Mouse (Mus musculus) retina, embryonic 14.5 days (tissue): Measurements from ENCODE around the gene Gpr137c.

ENCODE experiments used
- DNase-seq: peaks from one replicate; pipeline ENCODE4 v3.0.0-alpha.2; 2015; ENCODE audit warnings: low spot score

Gene Gpr137c

GRCm38 (mm10) chr14:45291608-45292007 is 72.1 kb downstream of the Gpr137c start:
- DNase-seq: no peak

GRCm38 (mm10) chr14:45303939-45304338 is 84.4 kb downstream of the Gpr137c start:
- DNase-seq: no peak

GRCm38 (mm10) chr14:45304389-45304788 is 84.9 kb downstream of the Gpr137c start:
- DNase-seq: no peak

GRCm38 (mm10) chr14:45305852-45306251 is 86.3 kb downstream of the Gpr137c start:
- no peak for DNase-seq

DNA sequence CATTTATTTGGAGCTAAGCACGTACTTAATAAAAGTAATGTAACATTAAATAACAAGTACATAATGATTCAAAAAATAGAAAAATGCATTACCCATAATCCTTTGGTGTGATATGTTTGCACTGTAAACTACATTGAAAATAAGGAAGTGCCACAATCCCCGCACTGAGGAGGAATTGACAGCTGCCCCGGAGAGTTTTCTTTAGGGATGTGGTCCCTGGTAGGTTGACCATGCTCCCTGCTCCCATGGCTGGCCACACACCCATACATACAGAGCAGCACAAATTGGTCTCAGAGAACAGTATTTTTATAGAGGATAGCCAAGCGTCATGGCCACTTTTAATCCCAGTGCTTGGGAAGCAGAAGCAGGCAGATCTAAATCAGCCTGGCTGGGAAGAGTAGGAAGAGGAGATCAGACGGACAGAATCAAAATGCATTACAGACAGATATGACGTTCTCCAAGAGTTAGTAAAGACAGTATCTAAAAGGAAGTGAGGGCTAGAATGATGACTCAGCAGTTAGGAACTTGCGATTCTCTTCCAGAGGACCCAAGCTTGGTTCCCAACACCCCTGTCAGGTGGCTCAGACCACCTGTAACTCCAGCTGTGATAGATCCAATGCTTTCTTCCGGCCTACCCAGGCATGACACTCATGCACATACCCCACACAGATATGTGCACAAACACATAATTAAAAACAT is 88.3 kb downstream of the Gpr137c start:
- DNase-seq: no peak

GRCm38 (mm10) chr14:45309646-45310045 is 90.1 kb downstream of the Gpr137c start:
- DNase-seq: no peak

DNA sequence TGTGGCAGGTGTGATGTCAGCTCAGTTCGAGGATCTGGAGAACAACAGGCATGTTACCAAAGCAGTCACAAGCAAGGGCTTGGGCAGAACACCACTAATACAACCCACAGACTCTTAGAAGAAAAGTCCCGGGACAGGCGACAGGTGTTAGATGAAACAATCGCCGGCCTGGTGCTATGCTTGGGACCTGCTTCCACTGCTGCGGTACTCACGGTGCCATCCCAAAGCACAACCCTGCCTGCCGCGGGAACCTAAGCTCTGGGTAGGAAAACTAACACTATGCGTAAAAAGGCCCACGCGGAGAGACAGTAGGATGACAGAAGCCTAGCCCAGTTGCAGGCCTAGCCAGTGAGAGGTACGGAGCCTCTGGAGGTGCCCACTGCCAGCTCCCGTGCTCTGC is 90.6 kb downstream of the Gpr137c start:
- no peak for DNase-seq

GRCm38 (mm10) chr14:45316927-45317326 is 97.4 kb downstream of the Gpr137c start:
- no peak for DNase-seq

- DNase-seq: no peak
Observed at GRCm38 (mm10) chr14:45317921-45318411, 98.4 kb downstream of the Gpr137c start.

DNA sequence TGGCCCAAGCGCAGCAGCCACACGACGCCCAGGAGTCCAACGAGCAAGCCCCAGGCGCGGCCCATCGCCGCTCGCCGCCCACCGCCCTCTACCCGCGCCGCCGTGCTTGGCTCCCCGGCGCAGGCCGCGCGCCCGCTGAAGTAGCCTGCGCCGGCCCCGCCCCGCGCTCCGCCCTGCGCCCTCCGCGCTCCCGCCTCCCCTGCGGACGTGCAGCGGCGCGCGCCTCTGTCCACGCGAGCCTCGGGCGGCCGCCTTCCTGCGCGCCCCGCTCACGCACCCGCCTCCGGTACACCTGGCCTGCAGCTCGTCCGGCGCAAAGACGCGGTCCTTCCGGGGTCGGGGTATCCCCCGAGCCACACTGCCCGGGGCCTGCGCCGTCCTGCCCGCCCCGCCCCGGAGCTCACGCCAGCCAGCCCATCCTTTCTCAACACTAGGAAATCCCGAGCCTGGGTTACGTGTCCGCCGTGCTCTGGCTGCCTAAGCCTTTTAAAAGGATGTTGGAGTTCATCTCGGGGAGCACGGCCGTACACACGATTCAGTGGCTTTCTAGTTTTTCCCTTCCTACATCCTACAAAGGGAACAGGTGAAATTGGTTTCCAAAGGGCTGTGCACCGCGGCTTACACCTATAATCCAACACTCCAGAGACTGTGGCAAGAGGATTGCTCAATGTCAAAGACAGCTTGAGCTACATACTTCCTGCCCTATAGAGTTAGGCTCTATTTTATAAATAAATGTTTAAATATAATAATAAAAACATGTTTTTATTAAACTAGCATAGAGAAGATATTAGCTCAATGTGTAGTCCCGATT is 99.1 kb downstream of the Gpr137c start, which contains the start of gene Ero1l:
Ero1l (minus strand) TSS at position 346 of the 811 bp plus-strand sequence.
- DNase-seq: peak; percentile 84

GRCm38 (mm10) chr14:45319237-45319610 is 99.7 kb downstream of the Gpr137c start:
- no peak for DNase-seq

- DNase-seq: no peak
Observed at GRCm38 (mm10) chr14:45320111-45320510, 100.6 kb downstream of the Gpr137c start.

- no peak for DNase-seq
Observed at GRCm38 (mm10) chr14:45321067-45321466, 101.5 kb downstream of the Gpr137c start.

DNA sequence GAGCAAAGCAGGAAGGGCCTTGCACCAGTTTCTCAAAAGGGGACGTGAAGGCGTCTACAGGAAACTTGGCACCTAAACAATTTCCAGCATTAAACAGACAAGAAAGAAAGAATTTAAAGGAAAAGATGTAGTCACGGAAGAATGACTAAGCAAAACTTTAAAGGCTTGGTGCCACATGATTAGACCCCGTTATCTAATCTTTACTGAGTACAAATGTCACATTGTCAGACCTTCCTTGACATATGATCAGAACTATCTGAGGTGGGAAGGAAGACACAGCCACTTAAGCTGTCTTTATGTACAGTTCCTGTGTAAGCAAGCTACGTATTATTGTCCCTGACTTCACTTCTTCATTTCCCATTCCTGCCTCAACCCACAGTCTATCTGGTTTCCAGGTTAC is 102.1 kb downstream of the Gpr137c start:
- no peak for DNase-seq

DNA sequence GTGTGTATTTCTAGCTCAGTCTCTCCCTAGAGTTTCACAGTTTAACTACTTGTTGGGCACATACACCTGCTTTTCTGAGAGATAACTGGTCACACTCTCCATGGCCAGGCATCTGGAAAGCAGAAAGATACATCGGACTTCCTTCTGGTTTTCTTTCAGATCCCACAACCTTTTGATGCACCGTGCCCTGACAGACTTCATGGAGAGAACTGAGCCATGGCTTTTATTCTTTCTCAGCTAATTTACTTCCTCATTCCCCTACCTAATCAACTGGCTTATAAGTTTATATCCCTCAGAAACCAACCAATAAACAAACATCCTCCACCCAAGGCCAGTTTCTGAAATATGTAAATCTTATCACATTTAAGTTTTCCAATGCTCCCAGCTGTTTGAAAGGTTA is 102.9 kb downstream of the Gpr137c start:
- DNase-seq: no peak

DNA sequence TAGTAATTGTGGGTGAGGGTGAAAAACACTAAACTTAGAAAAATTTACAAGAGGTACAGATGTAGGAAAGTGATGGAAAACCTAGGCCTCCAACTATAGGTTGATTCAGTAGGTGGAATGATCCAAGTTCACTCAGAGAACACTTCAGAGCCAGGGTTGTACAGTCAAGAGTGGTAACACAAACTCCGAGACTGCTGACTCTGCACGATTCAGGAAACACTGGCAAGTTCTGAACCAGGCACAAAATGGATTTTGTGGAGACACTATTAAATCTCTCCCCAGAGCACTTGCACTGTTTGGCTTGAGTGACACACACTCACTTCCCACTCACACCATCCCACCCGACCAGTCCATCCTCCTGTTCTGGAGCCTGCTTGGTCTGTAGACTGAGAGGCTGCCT is 103.8 kb downstream of the Gpr137c start:
- no peak for DNase-seq

DNA sequence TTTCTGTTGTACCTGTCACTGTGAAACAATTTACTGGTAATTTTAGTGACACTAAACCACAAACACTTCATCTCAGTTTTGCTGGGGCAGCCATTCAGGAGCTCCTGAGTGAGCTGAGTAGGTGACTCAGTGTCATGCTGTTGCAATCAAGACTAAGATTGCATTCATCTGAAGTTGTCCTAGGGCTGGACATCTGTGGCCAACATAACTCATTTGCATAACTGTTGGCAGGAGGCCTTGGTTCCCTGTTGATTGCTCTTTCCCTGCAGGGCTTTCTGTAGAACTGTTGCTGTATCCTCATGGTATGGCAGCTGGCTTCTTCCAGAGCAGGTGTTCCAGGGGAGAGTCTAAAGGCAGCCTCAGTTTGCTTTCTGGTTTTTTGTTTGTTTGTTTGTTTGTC is 106.0 kb downstream of the Gpr137c start:
- peak; percentile 25 for DNase-seq

DNA sequence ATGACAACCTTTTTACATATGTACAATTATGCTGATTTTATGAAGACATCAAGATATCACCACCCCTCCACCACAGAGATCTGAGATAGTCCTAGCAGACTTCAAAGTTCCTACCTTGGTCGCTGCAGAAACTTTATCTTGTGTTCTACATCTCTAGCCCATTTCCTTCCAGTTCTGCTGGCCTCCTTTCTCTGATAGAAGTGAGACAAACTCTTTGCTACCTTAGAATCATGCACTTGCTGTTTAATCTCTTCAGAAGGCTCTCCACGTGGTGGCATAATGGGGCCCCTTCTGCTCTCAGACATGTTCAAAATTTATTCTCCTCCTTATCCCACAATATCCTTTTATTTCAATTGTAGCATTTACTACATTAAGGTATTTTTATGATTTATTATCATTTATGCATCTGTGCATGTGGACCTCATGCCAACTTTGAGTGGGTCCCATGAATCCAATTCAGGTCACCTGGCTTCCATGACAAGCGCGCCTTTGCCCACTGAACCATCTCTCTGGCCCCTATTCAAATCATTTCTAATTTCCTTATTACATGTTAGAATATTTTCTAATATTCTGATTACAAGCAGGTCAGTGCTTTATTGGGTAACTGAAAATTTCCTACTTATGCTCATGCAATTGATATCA is 108.7 kb downstream of the Gpr137c start:
- DNase-seq: no peak

DNA sequence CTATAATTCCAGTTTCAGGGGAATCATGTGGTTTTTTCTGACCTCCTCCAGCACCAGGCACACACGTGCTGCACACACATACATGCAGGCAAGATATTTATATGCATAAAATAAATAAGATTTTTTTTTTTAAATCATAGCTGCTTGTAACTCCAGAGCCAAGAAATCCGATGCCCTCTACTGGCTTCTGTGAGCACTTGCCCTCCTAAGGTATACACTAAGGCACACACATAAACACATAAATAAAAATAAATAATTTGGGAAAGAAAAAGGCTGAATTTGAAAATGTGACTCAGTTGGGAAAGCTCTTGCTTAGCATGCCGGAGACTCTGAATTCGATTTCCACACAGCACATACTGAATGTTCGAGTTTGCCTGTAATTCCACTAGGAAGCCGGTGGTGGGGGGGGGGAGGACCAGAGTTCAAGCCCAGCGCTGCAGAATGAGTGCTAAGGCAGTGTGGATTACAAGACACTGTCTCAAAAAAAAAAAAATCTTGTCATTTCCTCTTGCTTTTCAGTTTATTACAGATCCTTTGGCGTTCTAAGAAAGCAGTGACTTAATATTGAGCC is 109.6 kb downstream of the Gpr137c start:
- DNase-seq: peak; percentile 52

- peak; percentile 97 for DNase-seq
Observed at GRCm38 (mm10) chr14:45329589-45330181, 110.2 kb downstream of the Gpr137c start, which contains the start of gene Psmc6. Gene Psmc6 (plus strand): TSS chr14:45329788.
